Mouse (Mus musculus) spleen, postnatal 14 days (tissue): ENCODE data around the gene Parp16.
"Not testable (repeated sequence)": the region's sequence is repeated elsewhere in the genome, so short reads cannot be mapped to it uniquely, and the experiment has no call there.

Experiments
- DNase-seq, 2 experiments: peaks; one replicate each; pipeline ENCODE4 v3.0.0; 2021 to 2022; ENCODE audit warnings: low spot score in 2 of 2

Gene Parp16

GRCm38 (mm10) chr9:65243249-65243648 is 48.1 kb downstream of the Parp16 start:
- no peak for DNase-seq

GRCm38 (mm10) chr9:65244036-65244806 is 49.1 kb downstream of the Parp16 start:
- no peak for DNase-seq

- no peak for DNase-seq
These were observed 52.6 kb downstream of the Parp16 start for GRCm38 (mm10) chr9:65247502-65248376.

- no peak for DNase-seq
These were observed 53.2 kb downstream of the Parp16 start for GRCm38 (mm10) chr9:65248377-65248690.

DNA sequence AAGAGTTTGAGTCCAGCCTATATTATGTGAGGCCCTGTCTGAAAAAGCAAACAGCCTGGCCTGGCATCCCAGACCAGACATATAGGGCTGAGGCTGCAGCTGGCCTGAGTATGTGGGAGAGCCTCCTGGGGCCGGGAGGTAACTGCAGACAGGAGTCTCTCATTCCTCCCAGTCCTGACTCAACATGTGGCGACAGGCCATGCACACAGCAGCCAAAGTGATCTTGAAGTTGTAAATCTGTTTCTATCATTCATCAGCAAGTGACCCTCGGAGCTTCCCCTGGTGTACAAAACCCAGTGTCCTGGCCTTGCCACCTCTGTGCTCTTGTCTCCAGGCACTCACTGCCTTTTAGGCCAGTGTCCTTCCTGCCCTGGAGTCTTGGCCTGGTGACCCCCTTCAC is 56.9 kb downstream of the Parp16 start:
- DNase-seq, result no peak

DNA sequence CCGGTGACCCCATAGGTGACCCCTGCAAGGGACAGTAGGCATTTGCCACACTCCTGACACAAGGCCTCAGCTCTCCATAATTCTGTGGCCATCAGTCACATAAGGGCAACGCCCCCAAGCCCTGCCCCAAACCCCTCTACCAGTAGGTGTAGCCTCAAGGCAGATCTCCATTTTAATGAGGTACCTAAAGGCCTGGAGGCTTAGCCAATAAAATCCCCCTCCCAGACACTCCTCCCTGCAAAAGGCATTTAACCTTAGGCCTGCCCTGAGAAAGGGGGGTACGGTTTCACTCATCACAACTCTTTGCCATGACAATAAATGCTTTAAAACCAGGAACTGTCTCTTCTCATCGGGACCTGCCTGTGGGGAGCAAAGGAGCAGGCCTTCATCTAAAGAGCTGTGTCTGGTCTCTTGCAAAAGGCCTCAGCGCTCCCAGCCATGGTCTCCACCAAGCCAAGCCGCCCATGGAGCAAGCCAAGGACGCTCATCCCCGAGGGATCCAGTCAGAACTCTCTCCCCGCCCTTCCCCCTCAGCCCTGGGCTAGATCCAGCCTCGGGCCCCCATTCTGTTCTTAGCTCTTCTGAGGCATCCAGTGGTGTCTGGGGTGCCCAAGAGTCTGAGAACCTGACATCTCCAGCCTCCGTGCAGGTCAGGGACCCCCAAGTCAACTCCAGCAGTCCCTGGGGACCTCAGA is 60.9 kb downstream of the Parp16 start:
- DNase-seq, result no peak

DNA sequence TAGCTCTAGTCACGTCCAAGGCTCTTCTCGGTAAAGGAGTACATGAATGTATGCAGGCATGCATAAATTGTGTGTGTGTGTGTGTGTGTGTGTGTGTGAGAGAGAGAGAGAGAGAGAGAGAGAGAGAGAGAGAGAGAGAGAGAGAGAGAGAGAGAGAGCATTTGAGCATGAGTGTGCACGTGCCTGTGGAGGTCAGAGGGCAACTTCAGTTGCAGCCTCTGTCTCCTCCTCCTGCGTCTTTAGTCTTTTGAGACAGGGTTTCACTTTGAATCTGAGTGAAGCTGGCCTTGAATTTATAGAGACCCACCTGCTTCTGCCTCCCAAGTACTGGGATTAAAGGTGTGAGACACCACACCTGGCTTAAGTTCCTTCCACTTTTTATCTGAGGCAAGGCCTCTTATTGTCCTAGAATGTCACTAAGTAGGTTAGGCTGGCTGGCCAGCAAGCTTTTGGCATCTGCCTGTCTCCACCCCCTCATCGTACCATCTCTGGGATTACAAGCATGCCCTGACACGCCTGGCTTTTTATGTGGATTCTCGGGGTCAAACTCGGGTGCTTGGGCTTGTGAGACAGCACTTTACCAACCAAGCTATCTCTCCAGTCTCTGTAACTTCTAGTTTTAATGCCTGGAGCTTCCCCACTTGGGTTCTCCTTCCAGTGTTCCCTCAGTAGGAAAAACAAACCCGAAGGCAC is 62.2 kb downstream of the Parp16 start:
- DNase-seq, result no peak

- DNase-seq, result no peak
These were observed 64.2 kb downstream of the Parp16 start for GRCm38 (mm10) chr9:65259366-65259765.

DNA sequence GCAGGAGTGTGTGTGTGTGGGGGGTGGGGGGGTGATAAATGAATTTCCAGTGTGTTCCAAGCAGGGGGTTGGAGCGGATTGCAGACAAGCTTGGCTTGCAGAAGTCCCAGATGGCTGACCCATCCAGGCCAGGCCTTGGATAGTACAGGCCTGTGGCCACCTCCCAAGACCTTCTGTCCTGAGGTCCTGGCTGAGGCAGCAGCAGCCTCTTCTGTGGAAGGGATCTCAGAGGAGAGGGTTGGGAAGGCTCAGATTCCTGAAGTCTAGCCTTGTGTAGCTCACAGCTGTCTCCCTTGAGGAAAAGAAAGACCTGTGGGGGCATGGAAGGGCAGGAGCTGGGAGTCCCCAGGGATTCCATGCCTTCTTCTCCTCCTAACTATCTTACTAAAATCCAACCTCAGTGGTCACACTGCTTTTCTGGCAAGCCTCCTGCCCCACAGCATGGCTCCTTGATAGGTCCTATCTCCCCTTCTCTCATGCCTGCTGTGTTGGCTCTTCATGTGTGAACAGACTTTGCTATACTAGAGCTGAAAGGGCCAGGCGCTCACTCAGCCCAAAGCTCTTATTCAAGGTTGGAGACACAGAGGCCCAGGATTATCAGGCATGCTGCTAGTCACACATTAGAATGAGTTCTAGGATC is 66.6 kb downstream of the Parp16 start:
- no peak for DNase-seq

- no peak for DNase-seq
These were observed 67.5 kb downstream of the Parp16 start for GRCm38 (mm10) chr9:65262641-65263120.

DNA sequence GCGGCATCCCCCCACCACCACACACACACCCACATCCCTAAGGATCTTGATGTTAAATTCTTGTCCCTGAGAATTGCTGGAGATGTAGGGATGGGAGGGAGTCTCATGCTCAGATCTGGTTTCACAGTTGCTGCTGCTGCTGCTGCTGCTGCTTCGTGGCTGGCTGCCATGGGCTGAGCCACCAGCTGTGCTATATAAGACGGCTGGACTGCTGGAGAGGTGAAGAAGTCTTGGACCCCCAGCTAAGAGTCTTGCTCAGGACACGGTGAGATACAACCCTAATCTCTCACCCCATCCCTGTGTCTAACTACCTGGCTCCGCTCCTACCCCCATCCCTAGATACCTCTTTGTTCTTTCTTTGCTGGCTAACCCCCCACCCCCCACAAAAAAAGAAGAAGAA is 69.8 kb downstream of the Parp16 start, which contains the start of gene Cilp:
Gene Cilp, plus strand, starts transcription at position 222 of the 400 bp plus-strand sequence.
- DNase-seq, result no peak

DNA sequence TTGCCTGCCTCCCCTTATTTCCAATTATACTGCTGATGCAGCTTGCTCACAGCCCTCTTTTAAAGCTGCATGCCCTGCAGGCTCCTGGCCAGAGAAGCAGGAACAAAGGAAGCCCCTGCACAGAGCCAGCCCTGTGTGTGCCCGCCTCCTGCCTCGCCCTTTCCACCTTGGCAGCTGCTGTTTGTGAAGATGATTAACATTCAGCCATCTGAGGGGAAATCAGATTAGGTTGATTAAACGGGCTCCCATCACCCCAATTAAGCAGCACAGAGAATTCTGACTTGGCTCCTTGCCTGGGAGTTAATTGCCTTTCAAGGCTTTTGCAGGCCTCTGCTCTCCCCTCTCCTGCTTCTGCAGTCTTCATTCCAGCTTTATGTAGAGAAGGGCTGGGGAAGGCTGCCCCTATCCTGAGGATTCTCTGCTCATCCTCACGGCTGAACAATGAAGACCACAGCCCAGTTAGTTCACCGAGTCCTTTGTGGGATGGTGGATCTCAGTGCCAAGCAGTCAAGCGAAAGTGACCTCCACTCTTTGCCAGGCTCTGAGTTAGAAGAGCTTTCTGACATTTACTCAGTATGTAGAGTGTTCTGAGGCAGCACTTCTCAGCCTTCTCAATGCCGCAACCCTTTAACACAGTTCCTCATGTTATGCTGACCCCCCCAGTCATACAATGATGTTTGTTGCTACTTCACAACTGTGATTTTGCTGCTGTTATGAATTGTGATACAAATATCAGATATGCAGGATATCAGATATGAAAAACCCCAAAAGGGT is 72.8 kb downstream of the Parp16 start:
- no peak for DNase-seq

GRCm38 (mm10) chr9:65273048-65273809 is 78.1 kb downstream of the Parp16 start:
- DNase-seq, result no peak

DNA sequence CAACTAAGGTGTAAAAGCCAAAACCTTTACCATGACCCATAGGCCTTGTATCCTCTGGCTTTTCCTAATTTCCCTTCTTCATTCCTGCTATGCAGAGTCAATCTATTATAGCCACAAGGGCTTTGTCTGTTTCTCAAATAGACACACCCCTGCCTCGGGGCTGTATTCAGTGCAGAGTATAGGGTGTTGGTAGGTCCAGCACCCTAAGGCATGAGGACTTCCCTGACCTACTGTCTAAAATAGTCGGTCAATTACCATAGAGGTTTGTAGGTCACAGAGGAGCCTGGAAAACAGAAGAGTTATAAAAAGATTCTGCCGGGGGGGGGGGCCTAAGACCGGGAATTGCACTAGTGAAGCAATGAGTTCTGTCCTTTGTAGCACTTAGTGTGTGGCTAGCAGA is 78.7 kb downstream of the Parp16 start:
- no peak for DNase-seq

GRCm38 (mm10) chr9:65274851-65275250 is 79.7 kb downstream of the Parp16 start:
- DNase-seq, result not testable (repeated sequence)

DNA sequence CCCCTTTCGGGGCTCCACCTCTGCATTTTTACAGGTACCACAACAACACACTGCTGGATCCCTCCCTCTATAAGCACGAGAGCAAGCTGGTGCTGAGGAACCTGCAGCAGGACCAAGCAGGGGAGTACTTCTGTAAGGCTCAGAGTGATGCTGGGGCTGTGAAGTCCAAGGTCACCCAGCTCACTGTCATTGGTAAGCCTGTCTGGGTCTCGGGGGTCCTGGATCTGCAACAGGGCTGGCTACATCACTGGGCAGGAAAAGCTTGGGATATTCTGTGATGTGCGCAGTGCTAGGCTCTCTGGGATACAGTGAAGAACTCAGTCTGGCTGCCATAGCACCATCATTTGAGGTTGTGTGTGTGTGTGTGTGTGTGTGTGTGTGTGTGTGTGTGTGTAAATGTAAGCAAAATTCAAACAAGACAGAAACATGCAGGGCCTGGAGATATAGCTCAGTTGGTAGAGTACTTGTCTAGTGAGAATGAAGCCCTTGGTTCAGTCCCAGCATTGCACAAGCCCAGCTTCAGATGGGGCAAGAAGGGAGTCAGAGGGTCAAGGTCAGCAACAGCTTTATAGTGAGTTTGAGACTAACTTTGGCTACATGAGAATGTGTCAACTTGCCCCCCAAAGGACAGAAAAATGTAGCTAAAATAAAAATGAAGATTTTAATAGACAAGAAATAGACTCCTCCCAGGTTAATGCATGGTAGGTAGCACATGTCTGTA is 80.8 kb downstream of the Parp16 start:
- DNase-seq, result no peak

GRCm38 (mm10) chr9:65281536-65282151 is 86.5 kb downstream of the Parp16 start:
- DNase-seq, result no peak

GRCm38 (mm10) chr9:65283301-65283700 is 88.1 kb downstream of the Parp16 start:
- no peak for DNase-seq
